Mouse (Mus musculus): ENCODE results near the gene Picalm. TPM values are rescaled to one million over a fixed set of nuclear protein-coding genes. Genes with fewer than 3 reads are reported as not detected.

Picalm gene
- 44.7 TPM for polyA plus RNA-seq (2017; shearing (Covaris generic))

DNA sequence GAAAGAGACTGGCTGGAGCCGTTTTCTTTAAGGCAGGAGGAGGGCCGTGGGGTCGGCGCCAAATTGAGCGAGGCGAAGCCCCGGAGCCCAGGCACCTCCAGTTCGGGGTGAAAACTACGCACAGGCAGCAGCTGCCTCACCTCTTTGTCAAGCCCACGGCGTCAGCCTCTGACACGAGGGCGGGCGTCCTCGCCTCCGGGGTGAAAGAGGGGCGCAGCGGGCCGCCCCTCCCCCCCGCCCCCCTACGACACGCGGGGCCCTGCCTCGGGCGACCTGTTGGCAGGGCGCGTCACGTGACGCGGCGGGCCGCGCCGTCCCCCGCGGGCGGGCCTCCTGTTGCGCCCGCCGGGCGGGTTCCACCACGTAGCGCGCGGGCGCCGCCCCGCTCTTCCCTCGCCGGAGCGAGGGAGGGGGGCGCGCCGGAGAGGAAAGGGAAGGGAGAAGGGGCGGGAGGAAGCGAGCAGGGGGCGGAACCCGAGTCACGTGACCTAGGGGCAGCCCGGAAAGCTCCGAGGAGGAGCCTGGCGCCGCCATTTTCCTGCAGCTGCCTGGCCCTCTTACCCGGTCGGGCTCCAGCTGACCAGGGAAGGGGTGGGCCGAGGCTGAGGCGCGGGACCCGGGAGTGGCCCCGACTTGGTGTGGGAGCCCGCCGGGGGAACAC is at the start of gene Picalm:
Gene Picalm (plus strand): TSS at position 482 of the 661 bp plus-strand sequence.

Other genes with a start within 250 kb of the Picalm start
- gene Ccdc81, start 226.6 kb upstream of the Picalm start, polyA plus RNA-seq (2017; shearing (Covaris generic)) = 0.16 TPM
- 64.6 TPM for gene Hikeshi, start 189.0 kb upstream of the Picalm start, polyA plus RNA-seq (2017; shearing (Covaris generic))
- gene Eed, start 149.2 kb upstream of the Picalm start, polyA plus RNA-seq (2017; shearing (Covaris generic)) = 185 TPM
- 0.35 TPM for gene Ccdc83, start 135.6 kb downstream of the Picalm start, polyA plus RNA-seq (2017; shearing (Covaris generic))
- gene Sytl2, start 172.0 kb downstream of the Picalm start, polyA plus RNA-seq (2017; shearing (Covaris generic)) = 78.2 TPM

All from effector memory CD4-positive, alpha-beta T cell, adult 7 months (primary cell).